Mouse (Mus musculus): ENCODE data around the gene Capn8. TPM values are rescaled to one million over a fixed set of nuclear protein-coding genes. Genes with fewer than 3 reads are reported as not detected.

Capn8 gene
- total RNA-seq, 1 experiment from 2014 or later: 0.30 TPM

DNA sequence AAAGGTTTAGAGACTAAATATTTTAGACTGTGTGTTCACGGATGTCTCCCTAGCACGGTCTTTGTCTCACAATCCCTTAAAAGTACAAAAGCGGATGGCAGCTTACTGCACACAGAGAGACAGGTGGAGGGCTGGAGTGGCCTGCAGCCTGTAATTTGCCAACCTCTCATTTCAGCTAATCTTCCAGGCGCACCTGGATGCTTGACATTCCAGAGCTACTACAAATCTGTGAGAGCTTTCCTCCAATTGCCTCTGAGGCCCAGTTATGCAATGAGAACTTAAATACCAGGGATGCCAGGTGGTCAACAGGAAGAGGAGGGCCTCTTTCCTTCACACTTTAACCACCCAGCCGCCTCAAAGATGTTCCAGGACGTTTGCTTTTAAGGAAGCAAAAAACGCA lies 114.8 kb downstream of the Capn8 start:
- DNase-seq: no peak

Other genes starting within 250 kb of the Capn8 start
- 34.1 and 45.9 TPM in 2 replicates for gene Fbxo28, start 223.4 kb upstream of the Capn8 start, total RNA-seq (2021)
- gene Trp53bp2, start 155.8 kb upstream of the Capn8 start, total RNA-seq (2021): 21.7 and 25.2 TPM in 2 replicates
- 52.1 and 56.2 TPM in 2 replicates for gene Capn2, start 47.4 kb upstream of the Capn8 start, total RNA-seq (2021)
- not detected in 2 replicates for gene Ccdc185, start 184.2 kb downstream of the Capn8 start, total RNA-seq (2021)
- gene Susd4, start 198.9 kb downstream of the Capn8 start, total RNA-seq (2021): 2.5 and 3.6 TPM in 2 replicates

All from adrenal gland, postnatal 25 days (tissue).